Mouse (Mus musculus) hindbrain, embryonic 10.5 days (tissue): Measurements from ENCODE around the gene Nkd1. TPM values are rescaled to one million over a fixed set of nuclear protein-coding genes. Genes with fewer than 3 reads are reported as not detected.

ENCODE experiments used
- DNase-seq: peaks from one replicate; pipeline ENCODE4 v3.0.0-alpha.2; 2017; ENCODE audit warnings: low spot score
- H3K27ac ChIP-seq: fragments of 300-500 bp; sonication (generic); 2 replicates; pipeline ENCODE4 v1.5.1; 2016; ENCODE audit warnings: mild to moderate bottlenecking, moderate library complexity
- H3K27me3 ChIP-seq: fragments of 300-500 bp; sonication (generic); 2 replicates; pipeline ENCODE4 v1.6.1; 2016; ENCODE audit warnings: mild to moderate bottlenecking; ENCODE audit not compliant: poor library complexity, insufficient read depth, severe bottlenecking
- H3K36me3 ChIP-seq: fragments of 300-500 bp; sonication (generic); 2 replicates; pipeline ENCODE4 v1.6.1; 2016; ENCODE audit warnings: mild to moderate bottlenecking, moderate library complexity
- H3K4me1 ChIP-seq: fragments of 300-500 bp; sonication (generic); replicated peaks from 2 replicates; pipeline ENCODE4 v1.6.1; 2016; ENCODE audit warnings: mild to moderate bottlenecking
- H3K4me3 ChIP-seq: fragments of 300-500 bp; sonication (generic); 2 replicates; pipeline ENCODE4 v1.5.1; 2016; ENCODE audit warnings: mild to moderate bottlenecking, moderate library complexity
- H3K9me3 ChIP-seq: fragments of 300-500 bp; sonication (generic); 2 replicates; pipeline ENCODE4 v1.6.1; 2016; ENCODE audit warnings: mild to moderate bottlenecking, moderate library complexity
- whole genome bisulfite sequencing: fragments of 180-500 bp; shearing (Covaris S2); methylation state at CpG from one replicate; pipeline ENCODE4 v1.1.7; 2016; 5-methylcytosine and 5-hydroxymethylcytosine counted together
- polyA plus RNA-seq: library from polyadenylated mRNA; unstranded; fragments of >200 nt; fragmentation: Nextera tagmentation; extraction: Ambion mirVana; gene quantifications from 2 replicates; pipeline ENCODE4 v1.2.1, GENCODE M21; 2016

Nkd1 gene
- polyA plus RNA-seq, 1 experiment from 2014 or later, result 124 TPM

GRCm38 (mm10) chr8:88571434-88572184, 50.5 kb downstream of the Nkd1 start:
- no peak for DNase-seq
- Histone ChIP-seq H3K4me3 (no peak overlapping the region), H3K27ac (peak overlapping the region; percentile 42), H3K36me3 (peaks cover 46% of the 10 kb centered on the region), H3K9me3 (no peaks in the 10 kb centered on the region), H3K27me3 (no peaks in the 10 kb centered on the region), H3K4me1 (peaks cover 66% of the 10 kb centered on the region)
- 87% methylated on average over 14 of the region's 14 CpGs for WGBS

DNA sequence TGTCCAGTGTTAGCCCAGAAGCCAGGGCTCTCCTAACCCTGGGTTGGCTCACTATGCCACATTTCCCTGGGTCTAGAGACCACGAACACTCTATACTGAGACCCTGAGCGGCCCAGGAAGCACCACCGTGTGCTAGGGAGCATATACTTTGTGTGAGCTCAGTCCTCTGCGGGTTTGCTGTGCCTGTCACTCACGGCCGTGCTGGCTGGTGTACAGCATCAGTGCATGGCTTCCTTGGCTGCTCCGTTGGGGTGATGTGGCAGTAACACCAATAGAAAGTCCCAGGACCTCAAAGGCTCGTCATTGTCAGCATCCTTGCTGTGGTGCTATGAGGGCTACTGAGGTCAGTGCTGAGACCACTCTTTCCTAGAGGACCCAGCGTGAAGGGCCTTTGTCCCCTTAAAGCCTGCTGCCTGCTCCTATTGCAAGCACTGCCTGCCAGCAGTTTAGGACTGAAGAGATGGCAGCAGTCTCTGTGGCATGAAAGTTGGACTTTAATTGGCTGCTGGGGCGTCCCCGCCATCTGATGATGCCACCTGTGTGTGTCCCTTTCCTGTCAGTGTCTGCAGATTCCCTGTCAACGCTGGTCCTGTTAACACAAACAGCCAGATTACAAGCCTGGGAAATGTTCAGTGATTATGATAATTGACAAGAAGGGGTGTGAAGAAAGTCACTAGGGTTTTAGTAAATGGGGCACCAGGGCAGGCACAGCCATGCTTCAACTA, 51.2 kb downstream of the Nkd1 start:
- 88% methylated on average over 12 of the region's 12 CpGs for WGBS
- no peaks in the 10 kb centered on the region for H3K27me3 ChIP-seq
- peaks cover 47% of the 10 kb centered on the region for H3K36me3 ChIP-seq
- DNase-seq, result no peak
- H3K4me1 ChIP-seq, result peaks cover 64% of the 10 kb centered on the region
- no peak overlapping the region for H3K4me3 ChIP-seq
- H3K9me3 ChIP-seq, result no peaks in the 10 kb centered on the region
- 0 out of 2 replicates have a peak overlapping the region, but pooled peaks have one; percentile 30 for H3K27ac ChIP-seq

GRCm38 (mm10) chr8:88572941-88573645, 51.9 kb downstream of the Nkd1 start:
- no peak for DNase-seq
- H3K4me1 ChIP-seq, result peaks cover 59% of the 10 kb centered on the region
- H3K27me3 ChIP-seq, result no peaks in the 10 kb centered on the region
- no peak overlapping the region for H3K27ac ChIP-seq
- peaks cover 54% of the 10 kb centered on the region for H3K36me3 ChIP-seq
- no peak overlapping the region for H3K4me3 ChIP-seq
- 92% methylated on average over 14 of the region's 14 CpGs for WGBS
- no peaks in the 10 kb centered on the region for H3K9me3 ChIP-seq

- 79% methylated on average over 5 of the region's 5 CpGs for WGBS
- Histone ChIP-seq H3K4me3 (no peak overlapping the region), H3K27ac (0 out of 2 replicates have a peak overlapping the region, but pooled peaks have one; percentile 5), H3K36me3 (peaks cover 68% of the 10 kb centered on the region), H3K9me3 (no peaks in the 10 kb centered on the region), H3K27me3 (no peaks in the 10 kb centered on the region), H3K4me1 (peaks cover 59% of the 10 kb centered on the region)
- no peak for DNase-seq
Observed at GRCm38 (mm10) chr8:88574975-88575374, 53.8 kb downstream of the Nkd1 start.

DNA sequence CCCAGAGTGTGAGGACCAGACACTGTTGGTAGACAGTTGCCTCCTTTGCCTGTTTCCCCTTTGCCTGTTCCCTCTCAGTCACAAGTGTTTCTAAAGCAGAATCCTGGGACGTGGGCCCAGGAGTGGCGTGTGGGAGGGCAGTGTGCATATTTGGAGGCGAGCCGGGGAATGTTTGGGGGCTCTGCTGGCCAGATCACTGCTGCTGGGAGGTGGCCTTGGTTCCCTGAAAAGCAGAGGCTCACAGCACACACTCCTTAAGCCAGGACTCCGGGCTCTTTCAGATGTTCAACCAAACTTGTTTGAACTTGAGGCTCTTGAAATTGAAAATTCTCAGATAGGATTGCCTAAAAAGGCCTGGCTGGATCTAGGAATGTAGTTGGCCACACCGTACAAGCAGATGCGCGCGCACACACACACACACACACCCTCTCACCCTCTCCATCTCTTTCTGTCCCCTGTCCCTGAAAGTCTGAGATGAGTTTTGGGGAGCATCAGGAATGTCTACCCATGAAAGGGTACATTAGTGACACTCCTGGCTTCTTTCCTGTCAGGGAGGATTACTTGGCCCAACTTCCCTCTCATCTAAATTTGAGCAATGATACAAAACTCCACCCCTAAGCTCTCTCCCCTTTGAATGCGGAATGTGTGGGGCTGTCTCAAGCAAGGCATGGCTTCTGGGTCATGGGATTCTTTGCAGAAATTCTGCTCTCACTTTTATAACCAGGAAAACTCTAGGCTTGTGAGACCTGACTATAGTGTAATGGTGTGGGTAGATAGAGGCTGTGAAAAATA, 55.4 kb downstream of the Nkd1 start:
- H3K27ac ChIP-seq, result no peak overlapping the region
- H3K27me3 ChIP-seq, result no peaks in the 10 kb centered on the region
- 88% methylated on average over 10 of the region's 10 CpGs for WGBS
- no peak for DNase-seq
- no peak overlapping the region for H3K4me3 ChIP-seq
- H3K36me3 ChIP-seq, result peaks cover 84% of the 10 kb centered on the region
- no peaks in the 10 kb centered on the region for H3K9me3 ChIP-seq
- peaks cover 50% of the 10 kb centered on the region for H3K4me1 ChIP-seq

DNA sequence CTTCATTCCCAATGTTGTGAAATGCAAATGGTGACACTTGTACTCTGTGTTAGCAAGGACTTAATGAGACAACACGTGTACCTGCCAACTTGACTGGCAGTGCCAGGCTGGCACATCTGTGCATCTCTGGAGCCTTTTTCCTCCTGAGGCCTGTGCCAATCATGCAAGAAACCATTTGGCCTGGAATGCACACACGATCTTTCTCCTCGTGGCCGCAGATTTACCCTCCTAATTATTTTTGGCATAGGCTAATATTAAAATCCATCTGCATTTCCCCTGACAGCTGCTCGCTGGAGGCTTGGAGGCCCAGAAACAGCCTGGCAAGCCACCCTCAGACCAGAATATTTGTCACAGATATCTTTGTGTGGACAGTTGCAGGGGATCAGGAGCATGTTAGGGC, 56.5 kb downstream of the Nkd1 start:
- WGBS, result 88% methylated on average over 5 of the region's 5 CpGs
- peaks cover 90% of the 10 kb centered on the region for H3K36me3 ChIP-seq

GRCm38 (mm10) chr8:88578413-88579175, 57.4 kb downstream of the Nkd1 start:
- H3K4me1 ChIP-seq, result peaks cover 42% of the 10 kb centered on the region
- WGBS, result 71% methylated on average over 14 of the region's 14 CpGs
- peaks cover 94% of the 10 kb centered on the region for H3K36me3 ChIP-seq
- peak overlapping the region; percentile 6; the same call in 1 of the 2 replicates for H3K27ac ChIP-seq
- no peak for DNase-seq
- H3K4me3 ChIP-seq, result no peak overlapping the region
- no peaks in the 10 kb centered on the region for H3K9me3 ChIP-seq
- H3K27me3 ChIP-seq, result no peaks in the 10 kb centered on the region

More for the DNA sequence above, 56.5 kb downstream of the Nkd1 start:
- no peak for DNase-seq
- peaks cover 42% of the 10 kb centered on the region for H3K4me1 ChIP-seq
- no peaks in the 10 kb centered on the region for H3K27me3 ChIP-seq
- no peaks in the 10 kb centered on the region for H3K9me3 ChIP-seq
- H3K4me3 ChIP-seq, result no peak overlapping the region
- H3K27ac ChIP-seq, result peak overlapping the region; percentile 23; the same call in 1 of the 2 replicates

GRCm38 (mm10) chr8:88579246-88579645, 58.1 kb downstream of the Nkd1 start:
- Histone ChIP-seq H3K4me3 (no peak overlapping the region), H3K9me3 (no peaks in the 10 kb centered on the region), H3K27me3 (no peaks in the 10 kb centered on the region), H3K4me1 (peaks cover 42% of the 10 kb centered on the region), H3K36me3 (peaks cover 94% of the 10 kb centered on the region), H3K27ac (no peak overlapping the region)
- DNase-seq, result no peak
- WGBS, result 51% methylated on average over 7 of the region's 7 CpGs

- Histone ChIP-seq H3K9me3 (no peaks in the 10 kb centered on the region), H3K36me3 (peaks cover 94% of the 10 kb centered on the region), H3K27ac (peak overlapping the region; percentile 19; the same call in 1 of the 2 replicates), H3K27me3 (no peaks in the 10 kb centered on the region), H3K4me1 (peaks cover 38% of the 10 kb centered on the region), H3K4me3 (no peak overlapping the region)
- DNase-seq, result no peak
- 89% methylated on average over 18 of the region's 18 CpGs for WGBS
Observed at GRCm38 (mm10) chr8:88579668-88580330, 58.6 kb downstream of the Nkd1 start.

- peaks cover 94% of the 10 kb centered on the region for H3K36me3 ChIP-seq
Observed at GRCm38 (mm10) chr8:88580785-88581184, 59.6 kb downstream of the Nkd1 start.

DNA sequence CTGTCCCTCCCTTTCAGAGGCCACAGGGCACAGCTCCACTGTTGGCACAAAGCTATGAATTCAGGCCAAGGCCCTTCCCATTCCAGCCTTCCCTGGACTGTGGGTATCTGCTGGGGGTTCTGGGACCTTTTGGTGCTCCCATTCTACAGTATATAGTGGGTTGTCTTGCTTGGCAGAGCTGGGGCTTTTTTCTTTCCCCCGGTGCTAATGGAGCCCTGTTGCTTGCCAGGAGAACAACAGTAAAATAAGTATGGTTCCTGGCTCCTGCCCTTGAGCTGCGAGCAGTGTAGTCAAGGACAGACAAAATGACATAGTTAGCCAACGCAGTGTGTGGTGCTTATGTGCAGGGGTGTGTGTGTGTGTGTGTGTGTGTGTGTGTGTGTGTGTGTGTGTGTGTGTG, 62.7 kb downstream of the Nkd1 start:
- Histone ChIP-seq H3K9me3 (no peaks in the 10 kb centered on the region), H3K27me3 (no peaks in the 10 kb centered on the region), H3K4me3 (no peak overlapping the region), H3K36me3 (peaks cover 100% of the 10 kb centered on the region), H3K27ac (no peak overlapping the region), H3K4me1 (peaks cover 19% of the 10 kb centered on the region)
- WGBS, result 91% methylated on average over 3 of the region's 3 CpGs
- no peak for DNase-seq

More at GRCm38 (mm10) chr8:88580785-88581184, 59.6 kb downstream of the Nkd1 start:
- no peaks in the 10 kb centered on the region for H3K27me3 ChIP-seq
- 83% methylated on average over 7 of the region's 7 CpGs for WGBS
- H3K27ac ChIP-seq, result 0 out of 2 replicates have a peak overlapping the region, but pooled peaks have one; percentile 54
- no peak for DNase-seq
- no peaks in the 10 kb centered on the region for H3K9me3 ChIP-seq
- H3K4me1 ChIP-seq, result peaks cover 35% of the 10 kb centered on the region
- no peak overlapping the region for H3K4me3 ChIP-seq
